ENCODE assay signal across 8 mouse cellular contexts in the genomic region with DNA sequence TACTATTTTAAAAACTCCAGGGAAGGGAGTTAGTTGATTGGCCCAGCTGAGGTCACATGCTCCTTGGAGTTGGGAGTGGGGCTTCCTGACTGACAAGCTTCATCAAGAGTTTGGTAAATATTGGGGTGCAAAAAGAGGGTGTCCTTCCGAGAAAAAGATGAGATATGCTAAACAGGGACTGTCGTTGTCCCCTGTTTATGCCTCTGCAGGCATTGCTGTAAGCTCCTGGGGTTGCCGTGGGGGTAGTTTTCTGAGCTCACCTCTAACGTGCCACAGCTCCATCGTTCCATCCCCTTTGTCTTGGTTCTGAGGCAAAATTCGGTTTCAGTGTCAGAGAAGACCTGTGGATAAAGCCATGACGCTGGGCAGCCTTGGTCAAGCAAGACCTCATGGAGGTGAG. TPM values are rescaled to one million over a fixed set of nuclear protein-coding genes. Genes with fewer than 3 reads are reported as not detected.
DNase-seq lines count a peak whose midpoint lies in the region; ATAC-seq and TF ChIP-seq lines count a peak whose summit lies in the region.

Gene Dcun1d4 (plus strand): TSS at position 301 of the 400 bp plus-strand sequence.

- no peaks in the 10 kb centered on the region for H3K4me1 ChIP-seq in heart, embryonic 10.5 days
- H3K4me1 ChIP-seq in stomach, embryonic 14.5 days (ENCODE audit: control insufficient read depth, insufficient read depth, low read length) = no peaks in the 10 kb centered on the region

- H3K36me3 ChIP-seq in heart, embryonic 10.5 days = no peaks in the 10 kb centered on the region
- no peaks in the 10 kb centered on the region for H3K36me3 ChIP-seq in stomach, embryonic 14.5 days (ENCODE audit: control insufficient read depth, insufficient read depth, low read length)

- H3K27me3 ChIP-seq in heart, embryonic 10.5 days (ENCODE audit: insufficient read depth, poor library complexity, severe bottlenecking) = no peaks in the 10 kb centered on the region
- H3K27me3 ChIP-seq in stomach, embryonic 14.5 days (ENCODE audit: control insufficient read depth, insufficient read depth, low read length) = no peaks in the 10 kb centered on the region

- 79% methylated on average over 7 of the region's 7 CpGs for WGBS in heart, embryonic 10.5 days
- WGBS in stomach, embryonic 14.5 days = 81% methylated on average over 7 of the region's 7 CpGs

- TF ChIP-seq CTCF in gastrocnemius, adult 2 months (IDR thresholded peaks at IDR 0.05) = no peak

- no peak for ATAC-seq in stomach, embryonic 14.5 days (ENCODE audit: insufficient number of reproducible peaks, insufficient read depth, low FRiP score, low read depth)

- no peak within 1 kb of the TSS for H3K4me2 ChIP-seq in stomach, embryonic 14.5 days (replicated peaks; ENCODE audit: low read depth, low read length)

- H3K9me3 ChIP-seq in heart, embryonic 10.5 days = no peaks in the 10 kb centered on the region
- H3K9me3 ChIP-seq in stomach, embryonic 14.5 days (ENCODE audit: control insufficient read depth, low read depth, low read length) = no peaks in the 10 kb centered on the region

- no peak for DNase-seq in gastrocnemius, adult 2 months
- no peak for DNase-seq in gastrocnemius, postnatal 25 days
- DNase-seq in R1 (ENCODE audit: low read depth, low spot score) = peak; percentile 23
- no peak for DNase-seq in heart, embryonic 10.5 days (ENCODE audit: low spot score)
- no peak for DNase-seq in layer of hippocampus, postnatal 25 days (ENCODE audit: extremely low spot score in 1 of 2, low spot score in 1 of 2)
- no peak for DNase-seq in right cerebral cortex, postnatal 14 days
- no peak for DNase-seq in c-Kit-positive CD71-positive TER-119-positive erythroid progenitor cells, embryonic 14.5 days (ENCODE audit: low spot score)

- intact Hi-C loops in gastrocnemius, adult 2 months (cut with DNase I) = no loop called here

- H3K4me3 ChIP-seq in gastrocnemius, adult 2 months = no peak within 1 kb of the TSS
- no peak within 1 kb of the TSS for H3K4me3 ChIP-seq in heart, embryonic 10.5 days
- no peak within 1 kb of the TSS for H3K4me3 ChIP-seq in stomach, embryonic 14.5 days (ENCODE audit: low read depth, low read length)

- no peak within 1 kb of the TSS for H3K27ac ChIP-seq in gastrocnemius, adult 2 months
- no peak within 1 kb of the TSS for H3K27ac ChIP-seq in heart, embryonic 10.5 days
- H3K27ac ChIP-seq in stomach, embryonic 14.5 days (ENCODE audit: low read length) = no peak within 1 kb of the TSS

- H3K9ac ChIP-seq in stomach, embryonic 14.5 days (replicated peaks; ENCODE audit: low read depth, low read length) = no peak within 1 kb of the TSS

RNA-seq across cellular contexts. Expression of gene Dcun1d4, which starts in this region (rescaled TPM):
- 10 to 100 TPM; 10.5 to 12.2 TPM for total RNA-seq in gastrocnemius, adult 2 months (2021)
- total RNA-seq in gastrocnemius, postnatal 25 days (2021) = 1 to 10 TPM; 8.1 to 9.0 TPM
- polyA plus RNA-seq in heart, embryonic 10.5 days (2016; fragmentation: Nextera tagmentation; extraction: Ambion mirVana) = 18.3 and 20.4 TPM in 2 replicates
- 100 to 1,000 TPM; 114 to 122 TPM for total RNA-seq in layer of hippocampus, postnatal 25 days (2021)
- polyA plus RNA-seq in stomach, embryonic 14.5 days (2014; fragmentation: Nextera tagmentation; extraction: Ambion mirVana) = 29.4 and 33.3 TPM in 2 replicates

Comparison
In these comparisons a context has a peak if more than half of its experiments do, and no peak if none do; other contexts are left out.
1. RNA of gene Dcun1d4 (total RNA-seq): 114 to 122 TPM in layer of hippocampus, postnatal 25 days; 10.5 to 12.2 TPM in gastrocnemius, adult 2 months and 8.1 to 9.0 TPM in gastrocnemius, postnatal 25 days; every median in the first group is over 4 times any median in the second.